Mouse (Mus musculus): ENCODE measurements around the gene Ttc28. TPM values are rescaled to one million over a fixed set of nuclear protein-coding genes. Genes with fewer than 3 reads are reported as not detected.
A peak's percentile ranks its signal among the peaks of the same experiment; 100 is the strongest.

Ttc28 gene
- polyA plus RNA-seq, 1 experiment from 2014 or later, result 13.5 TPM

- Histone ChIP-seq H3K4me3 (ENCODE audit: low read depth, low read length) (no peak overlapping the region), H3K27ac (ENCODE audit: low read depth, low read length) (no peak overlapping the region), H3K4me1 (ENCODE audit: control insufficient read depth, insufficient read depth, low read length) (peaks cover 49% of the 10 kb centered on the region), H3K36me3 (ENCODE audit: control insufficient read depth, insufficient read depth, low read length) (peaks cover 10% of the 10 kb centered on the region), H3K4me2 (no peak overlapping the region), H3K9ac (ENCODE audit: low read length) (peak overlapping the region; percentile 10), H3K27me3 (ENCODE audit: control insufficient read depth, insufficient read depth, low read length) (peaks cover 4% of the 10 kb centered on the region; the same call in 1 of the 2 replicates), H3K9me3 (ENCODE audit: control insufficient read depth, low read length) (no peaks in the 10 kb centered on the region)
- ATAC-seq (ENCODE audit: low FRiP score) (no peak), DNase-seq (ENCODE audit: low spot score, missing footprints) (no peak)
- WGBS, result 88% methylated on average over 10 of the region's 10 CpGs
These were observed 346.9 kb downstream of the Ttc28 start for GRCm38 (mm10) chr5:111226486-111226885.

GRCm38 (mm10) chr5:111227850-111228249, 348.2 kb downstream of the Ttc28 start:
- DNase-seq (ENCODE audit: low spot score, missing footprints) (no peak), ATAC-seq (ENCODE audit: low FRiP score) (no peak)
- WGBS, result 62% methylated on average over 5 of the region's 5 CpGs
- Histone ChIP-seq H3K9ac (ENCODE audit: low read length) (peak overlapping the region; percentile 28; the same call in 1 of the 2 replicates), H3K4me2 (no peak overlapping the region), H3K27ac (ENCODE audit: low read depth, low read length) (peak overlapping the region; percentile 72), H3K27me3 (ENCODE audit: control insufficient read depth, insufficient read depth, low read length) (peaks cover 4% of the 10 kb centered on the region; the same call in 1 of the 2 replicates), H3K36me3 (ENCODE audit: control insufficient read depth, insufficient read depth, low read length) (peaks cover 10% of the 10 kb centered on the region), H3K9me3 (ENCODE audit: control insufficient read depth, low read length) (no peaks in the 10 kb centered on the region), H3K4me1 (ENCODE audit: control insufficient read depth, insufficient read depth, low read length) (peaks cover 42% of the 10 kb centered on the region), H3K4me3 (ENCODE audit: low read depth, low read length) (no peak overlapping the region)

GRCm38 (mm10) chr5:111228302-111229040, 348.9 kb downstream of the Ttc28 start:
- WGBS, result 40% methylated on average over 14 of the region's 14 CpGs
- Histone ChIP-seq H3K36me3 (ENCODE audit: control insufficient read depth, insufficient read depth, low read length) (peaks cover 5% of the 10 kb centered on the region), H3K4me1 (ENCODE audit: control insufficient read depth, insufficient read depth, low read length) (peaks cover 42% of the 10 kb centered on the region), H3K27ac (ENCODE audit: low read depth, low read length) (peak overlapping the region; percentile 72), H3K9ac (ENCODE audit: low read length) (peak overlapping the region; percentile 28; the same call in 1 of the 2 replicates), H3K27me3 (ENCODE audit: control insufficient read depth, insufficient read depth, low read length) (peaks cover 4% of the 10 kb centered on the region; the same call in 1 of the 2 replicates), H3K9me3 (ENCODE audit: control insufficient read depth, low read length) (no peaks in the 10 kb centered on the region), H3K4me2 (no peak overlapping the region), H3K4me3 (ENCODE audit: low read depth, low read length) (no peak overlapping the region)
- DNase-seq (ENCODE audit: low spot score, missing footprints) (peak; percentile 93), ATAC-seq (ENCODE audit: low FRiP score) (peak; percentile 52)

- H3K4me3 ChIP-seq (ENCODE audit: low read depth, low read length), result no peak overlapping the region
- peaks cover 3% of the 10 kb centered on the region; the same call in 1 of the 2 replicates for H3K27me3 ChIP-seq (ENCODE audit: control insufficient read depth, insufficient read depth, low read length)
- peaks cover 42% of the 10 kb centered on the region for H3K4me1 ChIP-seq (ENCODE audit: control insufficient read depth, insufficient read depth, low read length)
- H3K36me3 ChIP-seq (ENCODE audit: control insufficient read depth, insufficient read depth, low read length), result peaks cover 4% of the 10 kb centered on the region; the same call in 1 of the 2 replicates
- H3K27ac ChIP-seq (ENCODE audit: low read depth, low read length), result peak overlapping the region; percentile 72
- DNase-seq (ENCODE audit: low spot score, missing footprints), result no peak
- H3K9ac ChIP-seq (ENCODE audit: low read length), result peak overlapping the region; percentile 15; the same call in 1 of the 2 replicates
- H3K4me2 ChIP-seq, result no peak overlapping the region
- ATAC-seq (ENCODE audit: low FRiP score), result no peak
- no peaks in the 10 kb centered on the region for H3K9me3 ChIP-seq (ENCODE audit: control insufficient read depth, low read length)
- 65% methylated on average over 12 of the region's 12 CpGs for WGBS
These were observed 349.4 kb downstream of the Ttc28 start for GRCm38 (mm10) chr5:111229041-111229394.

GRCm38 (mm10) chr5:111229671-111230070, 350.1 kb downstream of the Ttc28 start:
- peaks cover 4% of the 10 kb centered on the region; the same call in 1 of the 2 replicates for H3K36me3 ChIP-seq (ENCODE audit: control insufficient read depth, insufficient read depth, low read length)
- 46% methylated on average over 3 of the region's 3 CpGs for WGBS
- no peak overlapping the region for H3K27ac ChIP-seq (ENCODE audit: low read depth, low read length)
- no peak overlapping the region; the same call in 1 of the 2 replicates for H3K9ac ChIP-seq (ENCODE audit: low read length)
- no peak overlapping the region for H3K4me3 ChIP-seq (ENCODE audit: low read depth, low read length)
- peaks cover 42% of the 10 kb centered on the region for H3K4me1 ChIP-seq (ENCODE audit: control insufficient read depth, insufficient read depth, low read length)
- no peaks in the 10 kb centered on the region for H3K9me3 ChIP-seq (ENCODE audit: control insufficient read depth, low read length)
- ATAC-seq (ENCODE audit: low FRiP score) (no peak), DNase-seq (ENCODE audit: low spot score, missing footprints) (no peak)
- H3K4me2 ChIP-seq, result no peak overlapping the region
- H3K27me3 ChIP-seq (ENCODE audit: control insufficient read depth, insufficient read depth, low read length), result no peaks in the 10 kb centered on the region; the same call in 1 of the 2 replicates

GRCm38 (mm10) chr5:111231044-111231443, 351.4 kb downstream of the Ttc28 start:
- H3K27me3 ChIP-seq (ENCODE audit: control insufficient read depth, insufficient read depth, low read length), result no peaks in the 10 kb centered on the region; the same call in 1 of the 2 replicates
- 0 out of 2 replicates have a peak, but pooled peaks cover 2% of the 10 kb centered on the region for H3K36me3 ChIP-seq (ENCODE audit: control insufficient read depth, insufficient read depth, low read length)
- H3K4me3 ChIP-seq (ENCODE audit: low read depth, low read length), result no peak overlapping the region
- DNase-seq (ENCODE audit: low spot score, missing footprints) (no peak), ATAC-seq (ENCODE audit: low FRiP score) (no peak)
- peaks cover 42% of the 10 kb centered on the region for H3K4me1 ChIP-seq (ENCODE audit: control insufficient read depth, insufficient read depth, low read length)
- H3K9me3 ChIP-seq (ENCODE audit: control insufficient read depth, low read length), result no peaks in the 10 kb centered on the region
- 75% methylated on average over 13 of the region's 13 CpGs for WGBS
- no peak overlapping the region; the same call in 1 of the 2 replicates for H3K27ac ChIP-seq (ENCODE audit: low read depth, low read length)
- no peak overlapping the region for H3K4me2 ChIP-seq
- H3K9ac ChIP-seq (ENCODE audit: low read length), result 0 out of 2 replicates have a peak overlapping the region, but pooled peaks have one; percentile 12

GRCm38 (mm10) chr5:111231769-111232168, 352.2 kb downstream of the Ttc28 start:
- no peak overlapping the region for H3K27ac ChIP-seq (ENCODE audit: low read depth, low read length)
- H3K4me2 ChIP-seq, result no peak overlapping the region
- no peak for ATAC-seq (ENCODE audit: low FRiP score)
- no peaks in the 10 kb centered on the region for H3K9me3 ChIP-seq (ENCODE audit: control insufficient read depth, low read length)
- 0 out of 2 replicates have a peak, but pooled peaks cover 2% of the 10 kb centered on the region for H3K36me3 ChIP-seq (ENCODE audit: control insufficient read depth, insufficient read depth, low read length)
- no peak for DNase-seq (ENCODE audit: low spot score, missing footprints)
- WGBS, result 46% methylated on average over 1 of the region's 1 CpGs
- H3K4me1 ChIP-seq (ENCODE audit: control insufficient read depth, insufficient read depth, low read length), result peaks cover 39% of the 10 kb centered on the region
- H3K9ac ChIP-seq (ENCODE audit: low read length), result no peak overlapping the region
- H3K4me3 ChIP-seq (ENCODE audit: low read depth, low read length), result no peak overlapping the region
- no peaks in the 10 kb centered on the region; the same call in 1 of the 2 replicates for H3K27me3 ChIP-seq (ENCODE audit: control insufficient read depth, insufficient read depth, low read length)

GRCm38 (mm10) chr5:111233022-111233709, 353.6 kb downstream of the Ttc28 start:
- H3K36me3 ChIP-seq (ENCODE audit: control insufficient read depth, insufficient read depth, low read length), result 0 out of 2 replicates have a peak, but pooled peaks cover 2% of the 10 kb centered on the region
- WGBS, result 75% methylated on average over 24 of the region's 24 CpGs

More at GRCm38 (mm10) chr5:111233022-111233709, 353.6 kb downstream of the Ttc28 start:
- no peaks in the 10 kb centered on the region for H3K9me3 ChIP-seq (ENCODE audit: control insufficient read depth, low read length)
- no peak overlapping the region for H3K27ac ChIP-seq (ENCODE audit: low read depth, low read length)
- ATAC-seq (ENCODE audit: low FRiP score) (no peak), DNase-seq (ENCODE audit: low spot score, missing footprints) (no peak)
- H3K9ac ChIP-seq (ENCODE audit: low read length), result no peak overlapping the region
- no peaks in the 10 kb centered on the region; the same call in 1 of the 2 replicates for H3K27me3 ChIP-seq (ENCODE audit: control insufficient read depth, insufficient read depth, low read length)
- H3K4me3 ChIP-seq (ENCODE audit: low read depth, low read length), result no peak overlapping the region
- no peak overlapping the region for H3K4me2 ChIP-seq
- H3K4me1 ChIP-seq (ENCODE audit: control insufficient read depth, insufficient read depth, low read length), result peaks cover 25% of the 10 kb centered on the region

Measured in midbrain, embryonic 11.5 days (tissue).